Mouse (Mus musculus): Measurements from ENCODE around the gene Cdkl4. TPM values are rescaled to one million over a fixed set of nuclear protein-coding genes. Genes with fewer than 3 reads are reported as not detected.
A peak's percentile ranks its signal among the peaks of the same experiment; 100 is the strongest.
"Not testable (repeated sequence)": the region's sequence is repeated elsewhere in the genome, so short reads cannot be mapped to it uniquely, and the experiment has no call there.

Cdkl4 gene
- polyA plus RNA-seq, 1 experiment from 2014 or later, result 0.73 TPM

GRCm38 (mm10) chr17:80577214-80577613 lies 399 bp downstream of the Cdkl4 start:
- Histone ChIP-seq H3K36me3 (peaks cover 17% of the 10 kb centered on the region), H3K4me3 (peak overlapping the region; percentile 52), H3K9me3 (no peaks in the 10 kb centered on the region), H3K27me3 (no peaks in the 10 kb centered on the region), H3K27ac (no peak overlapping the region), H3K4me2 (replicated peaks) (peak overlapping the region; percentile 94), H3K9ac (peak overlapping the region; percentile 69), H3K4me1 (peaks cover 12% of the 10 kb centered on the region)
- WGBS, result under 1% methylated on average over 30 of the region's 30 CpGs
- ATAC-seq (ENCODE audit: low FRiP score, low read depth), result peak; percentile 75

- Histone ChIP-seq H3K27me3 (no peaks in the 10 kb centered on the region), H3K36me3 (peaks cover 2% of the 10 kb centered on the region), H3K9me3 (no peaks in the 10 kb centered on the region), H3K4me3 (no peak overlapping the region), H3K4me1 (peaks cover 12% of the 10 kb centered on the region), H3K9ac (no peak overlapping the region), H3K4me2 (replicated peaks) (no peak overlapping the region), H3K27ac (no peak overlapping the region)
- 77% methylated on average over 7 of the region's 7 CpGs for WGBS
- no peak for ATAC-seq (ENCODE audit: low FRiP score, low read depth)
These were observed 2.6 kb downstream of the Cdkl4 start for GRCm38 (mm10) chr17:80575008-80575407.

GRCm38 (mm10) chr17:80574471-80574965 lies 3.1 kb downstream of the Cdkl4 start:
- H3K4me1 ChIP-seq, result peaks cover 12% of the 10 kb centered on the region
- no peaks in the 10 kb centered on the region; the same call in 1 of the 2 replicates for H3K36me3 ChIP-seq
- no peaks in the 10 kb centered on the region for H3K9me3 ChIP-seq
- no peak for ATAC-seq (ENCODE audit: low FRiP score, low read depth)
- no peak overlapping the region for H3K4me3 ChIP-seq
- H3K27ac ChIP-seq, result no peak overlapping the region
- H3K9ac ChIP-seq, result no peak overlapping the region
- H3K4me2 ChIP-seq (replicated peaks), result no peak overlapping the region
- no peaks in the 10 kb centered on the region for H3K27me3 ChIP-seq
- 80% methylated on average over 7 of the region's 7 CpGs for WGBS

GRCm38 (mm10) chr17:80572187-80572935 lies 5.3 kb downstream of the Cdkl4 start:
- Histone ChIP-seq H3K4me1 (peaks cover 8% of the 10 kb centered on the region), H3K36me3 (no peaks in the 10 kb centered on the region), H3K4me2 (replicated peaks) (no peak overlapping the region), H3K27me3 (no peaks in the 10 kb centered on the region), H3K4me3 (no peak overlapping the region), H3K27ac (no peak overlapping the region), H3K9ac (no peak overlapping the region), H3K9me3 (no peaks in the 10 kb centered on the region)
- no peak for ATAC-seq (ENCODE audit: low FRiP score, low read depth)
- WGBS, result 95% methylated on average over 13 of the region's 13 CpGs

GRCm38 (mm10) chr17:80571460-80571859 lies 6.2 kb downstream of the Cdkl4 start:
- Histone ChIP-seq H3K4me3 (no peak overlapping the region), H3K9ac (no peak overlapping the region), H3K27me3 (no peaks in the 10 kb centered on the region), H3K4me2 (replicated peaks) (no peak overlapping the region), H3K4me1 (no peaks in the 10 kb centered on the region), H3K9me3 (no peaks in the 10 kb centered on the region), H3K36me3 (no peaks in the 10 kb centered on the region), H3K27ac (no peak overlapping the region)
- ATAC-seq (ENCODE audit: low FRiP score, low read depth), result no peak
- 89% methylated on average over 4 of the region's 4 CpGs for WGBS

- not testable (repeated sequence) for H3K9ac ChIP-seq; H3K9me3 ChIP-seq; ATAC-seq (ENCODE audit: low FRiP score, low read depth); H3K4me2 ChIP-seq (replicated peaks); H3K27me3 ChIP-seq; H3K36me3 ChIP-seq; H3K27ac ChIP-seq; H3K4me1 ChIP-seq; H3K4me3 ChIP-seq
- 96% methylated on average over 1 of the region's 2 CpGs for WGBS
These were observed 7.9 kb downstream of the Cdkl4 start for GRCm38 (mm10) chr17:80569718-80570117.

- ATAC-seq (ENCODE audit: low FRiP score, low read depth), result no peak
- H3K4me1 ChIP-seq, result no peaks in the 10 kb centered on the region
- H3K9ac ChIP-seq, result no peak overlapping the region
- 0 out of 2 replicates have a peak, but pooled peaks cover 3% of the 10 kb centered on the region for H3K36me3 ChIP-seq
- no peak overlapping the region for H3K4me3 ChIP-seq
- H3K9me3 ChIP-seq, result no peaks in the 10 kb centered on the region; the same call in 1 of the 2 replicates
- WGBS, result 90% methylated on average over 6 of the region's 6 CpGs
- no peak overlapping the region for H3K27ac ChIP-seq
- H3K4me2 ChIP-seq (replicated peaks), result no peak overlapping the region
- no peaks in the 10 kb centered on the region for H3K27me3 ChIP-seq
These were observed 8.6 kb downstream of the Cdkl4 start for GRCm38 (mm10) chr17:80568842-80569601.

GRCm38 (mm10) chr17:80568441-80568840 lies 9.2 kb downstream of the Cdkl4 start:
- Histone ChIP-seq H3K9ac (no peak overlapping the region), H3K4me2 (replicated peaks) (no peak overlapping the region), H3K27me3 (no peaks in the 10 kb centered on the region), H3K36me3 (0 out of 2 replicates have a peak, but pooled peaks cover 3% of the 10 kb centered on the region), H3K27ac (no peak overlapping the region), H3K4me3 (no peak overlapping the region), H3K9me3 (no peaks in the 10 kb centered on the region; the same call in 1 of the 2 replicates), H3K4me1 (no peaks in the 10 kb centered on the region)
- ATAC-seq (ENCODE audit: low FRiP score, low read depth), result no peak
- WGBS, result 89% methylated on average over 2 of the region's 2 CpGs

GRCm38 (mm10) chr17:80564611-80564924 lies 13.0 kb downstream of the Cdkl4 start:
- no peaks in the 10 kb centered on the region for H3K27me3 ChIP-seq
- H3K36me3 ChIP-seq, result 0 out of 2 replicates have a peak, but pooled peaks cover 3% of the 10 kb centered on the region
- ATAC-seq (ENCODE audit: low FRiP score, low read depth), result no peak
- no peaks in the 10 kb centered on the region; the same call in 1 of the 2 replicates for H3K9me3 ChIP-seq
- H3K27ac ChIP-seq, result no peak overlapping the region
- no peak overlapping the region for H3K4me2 ChIP-seq (replicated peaks)
- H3K9ac ChIP-seq, result no peak overlapping the region
- 70% methylated on average over 3 of the region's 3 CpGs for WGBS
- H3K4me1 ChIP-seq, result no peaks in the 10 kb centered on the region
- no peak overlapping the region for H3K4me3 ChIP-seq

GRCm38 (mm10) chr17:80563762-80564610 lies 13.6 kb downstream of the Cdkl4 start:
- not testable (repeated sequence) for H3K27me3 ChIP-seq; H3K4me3 ChIP-seq; ATAC-seq (ENCODE audit: low FRiP score, low read depth); H3K9me3 ChIP-seq; H3K36me3 ChIP-seq; H3K4me1 ChIP-seq; H3K4me2 ChIP-seq (replicated peaks); H3K9ac ChIP-seq; H3K27ac ChIP-seq
- whole genome bisulfite sequencing, result 93% methylated on average over 27 of the region's 27 CpGs

- H3K9ac ChIP-seq, result no peak overlapping the region
- 0 out of 2 replicates have a peak, but pooled peaks cover 3% of the 10 kb centered on the region for H3K36me3 ChIP-seq
- H3K27ac ChIP-seq, result no peak overlapping the region
- no peaks in the 10 kb centered on the region for H3K4me1 ChIP-seq
- no peaks in the 10 kb centered on the region for H3K27me3 ChIP-seq
- no peaks in the 10 kb centered on the region; the same call in 1 of the 2 replicates for H3K9me3 ChIP-seq
- H3K4me3 ChIP-seq, result no peak overlapping the region
- no peak for ATAC-seq (ENCODE audit: low FRiP score, low read depth)
- 78% methylated on average over 5 of the region's 5 CpGs for WGBS
- H3K4me2 ChIP-seq (replicated peaks), result no peak overlapping the region
These were observed 14.8 kb downstream of the Cdkl4 start for GRCm38 (mm10) chr17:80562792-80563191.

Data from limb, embryonic 13.5 days (tissue).